ENCODE assay signal across 17 mouse cellular contexts in genomic region chr7:44597666-44598065, GRCm38 (mm10). TPM values are rescaled to one million over a fixed set of nuclear protein-coding genes. Genes with fewer than 3 reads are reported as not detected.
A peak's percentile ranks its signal among the peaks of the same experiment; 100 is the strongest.
DNase-seq lines count a peak whose midpoint lies in the region; TF ChIP-seq lines count a peak whose summit lies in the region.
"Had no signal": no experiment of that assay in that cellular context is flagged by ENCODE, and none has a peak within 500 bp of the region (broad histone marks: within the 10 kb centered on the region; RNA-seq: fewer than 3 reads in every experiment).

No protein-coding gene starts in this region.

- no peak overlapping the region for H3K4me3 ChIP-seq in layer of hippocampus, adult 2 months
- H3K4me3 ChIP-seq: embryonic facial prominence, embryonic 12.5 days; embryonic facial prominence, embryonic 15.5 days; heart, adult 2 months; hindbrain, embryonic 12.5 days; hindbrain, embryonic 15.5 days had no signal

- TF ChIP-seq CTCF in layer of hippocampus, adult 2 months (conservative IDR thresholded peaks at IDR 0.05) = no peak

- peak; percentile 24 for DNase-seq in cerebellum, adult 11 months
- no peak for DNase-seq in cerebellum, postnatal 14 days
- DNase-seq in cerebellum, adult 9-11 months = peak; percentile 54
- no peak for DNase-seq in cerebellum, adult 18-20 months
- DNase-seq in layer of hippocampus, adult 2 months (ENCODE audit: low spot score in 2 of 2) = no peak
- no peak for DNase-seq in layer of hippocampus, postnatal 36 days
- DNase-seq: adrenal gland, postnatal 10 days; adrenal gland, postnatal 36 days; forebrain, postnatal 0 days; gastrocnemius, postnatal 25 days; heart, adult 2 months; kidney, adult 2 months had no signal

- H3K27ac ChIP-seq in layer of hippocampus, adult 2 months = peak overlapping the region; percentile 68
- H3K27ac ChIP-seq: embryonic facial prominence, embryonic 12.5 days; embryonic facial prominence, embryonic 15.5 days; heart, adult 2 months; hindbrain, embryonic 12.5 days; hindbrain, embryonic 15.5 days had no signal

RNA-seq across cellular contexts. Expression of gene Kcnc3, which starts 7.2 kb away (rescaled TPM):
- 100 to 1,000 TPM; 184 to 186 TPM for total RNA-seq in layer of hippocampus, adult 2 months (2021)
- 100 to 1,000 TPM; 175 to 188 TPM for total RNA-seq in layer of hippocampus, postnatal 36 days (2021)
- total RNA-seq: hematopoietic stem cell, adult 5-6 weeks had no signal

RNA-seq across cellular contexts. Expression of gene Napsa, which starts 25.5 kb away (rescaled TPM):
- not detected for total RNA-seq in layer of hippocampus, adult 2 months (2021)
- under 1 TPM in 1 of 2 experiments, not detected in 1; 0.25 TPM for total RNA-seq in layer of hippocampus, postnatal 36 days (2021)

RNA-seq across cellular contexts. Expression of gene Nr1h2, which starts 43.9 kb away (rescaled TPM):
- total RNA-seq in layer of hippocampus, adult 2 months (2021) = 10 to 100 TPM; 58.2 to 66.7 TPM
- 10 to 100 TPM; 58.7 to 62.1 TPM for total RNA-seq in layer of hippocampus, postnatal 36 days (2021)

RNA-seq across cellular contexts. Expression of gene Pold1, which starts 49.0 kb away (rescaled TPM):
- 10 to 100 TPM in 1 of 2 experiments, 1 to 10 TPM in 1; 9.0 to 10.5 TPM for total RNA-seq in layer of hippocampus, adult 2 months (2021)
- 1 to 10 TPM; 6.2 to 8.7 TPM for total RNA-seq in layer of hippocampus, postnatal 36 days (2021)

Comparison
In these comparisons a context has a peak if more than half of its experiments do, and no peak if none do; other contexts are left out.
1. DNase-seq: peak in cerebellum, adult 11 months (single experiment) and cerebellum, adult 9-11 months (single experiment); none in cerebellum, postnatal 14 days (0 of 2), cerebellum, adult 18-20 months (0 of 2), layer of hippocampus, adult 2 months (0 of 2) and layer of hippocampus, postnatal 36 days (0 of 2).